Mouse (Mus musculus) spleen, adult 2 months (tissue): ENCODE results near the gene Ncaph. TPM values are rescaled to one million over a fixed set of nuclear protein-coding genes. Genes with fewer than 3 reads are reported as not detected.
A peak's percentile ranks its signal among the peaks of the same experiment; 100 is the strongest.
"Not testable (repeated sequence)": the region's sequence is repeated elsewhere in the genome, so short reads cannot be mapped to it uniquely, and the experiment has no call there.

Experiments used
- DNase-seq, 2 experiments: peaks; one replicate each; pipeline versions ENCODE4 v3.0.0 to v3.0.0-alpha.2; 2012 to 2021; ENCODE audit warnings: low spot score in 2 of 2, low read depth in 1 of 2
- H3K27ac ChIP-seq: fragments of 200-500 bp; 2 replicates; pipeline ENCODE4 v1.5.1; 2012; ENCODE audit warnings: low read length, inconsistent platforms; ENCODE audit not compliant: insufficient read depth
- H3K27me3 ChIP-seq: fragments of 200-500 bp; 2 replicates; pipeline ENCODE4 v1.6.1; 2012; ENCODE audit warnings: mild to moderate bottlenecking, moderate library complexity, low read length, inconsistent platforms; ENCODE audit not compliant: control insufficient read depth, insufficient read depth
- H3K36me3 ChIP-seq: fragments of 200-500 bp; 2 replicates; pipeline ENCODE4 v1.6.1; 2012; ENCODE audit warnings: mild to moderate bottlenecking, low read length, inconsistent platforms; ENCODE audit not compliant: control insufficient read depth, insufficient read depth
- H3K4me1 ChIP-seq: fragments of 200-500 bp; 2 replicates; pipeline ENCODE4 v1.6.1; 2011; ENCODE audit warnings: inconsistent platforms; ENCODE audit not compliant: control insufficient read depth, insufficient read depth, insufficient read length
- H3K4me3 ChIP-seq: fragments of 200-500 bp; 2 replicates; pipeline ENCODE4 v1.5.1; 2011; ENCODE audit warnings: mild to moderate bottlenecking, inconsistent platforms; ENCODE audit not compliant: insufficient read depth, insufficient read length; ENCODE audit errors: extremely low read depth
- CTCF ChIP-seq: fragments of 200-500 bp; IDR thresholded peaks from 2 replicates; pipeline ENCODE4 v1.5.1; 2011; ENCODE audit warnings: mild to moderate bottlenecking, inconsistent platforms; ENCODE audit not compliant: insufficient read depth, insufficient read length, insufficient replicate concordance; ENCODE audit errors: extremely low read depth
- POLR2A ChIP-seq: fragments of 200-500 bp; IDR thresholded peaks from 2 replicates; pipeline ENCODE4 v1.6.1; 2011; ENCODE audit warnings: low read depth, low read length, inconsistent platforms
- WGBS: fragments of 180-500 bp; shearing (Covaris S2); methylation state at CpG from one replicate; pipeline ENCODE4 v1.1.7; 2018; 5-methylcytosine and 5-hydroxymethylcytosine counted together
- polyA plus RNA-seq: library from polyadenylated mRNA; depleted of rRNA; stranded (reverse); fragments of >200 nt; gene quantifications from 2 replicates; pipeline ENCODE4 v1.2.3, GENCODE M21; 2012

Ncaph gene
- polyA plus RNA-seq, 1 experiment = 2.5 TPM

GRCm38 (mm10) chr2:127092000-127092399, 41.8 kb downstream of the Ncaph start:
- Histone ChIP-seq H3K4me3 (no peak overlapping the region), H3K36me3 (peaks cover 8% of the 10 kb centered on the region), H3K27ac (no peak overlapping the region), H3K4me1 (no peaks in the 10 kb centered on the region), H3K27me3 (no peaks in the 10 kb centered on the region)
- DNase-seq = no peak
- 91% methylated on average over 8 of the region's 8 CpGs for WGBS
- TF ChIP-seq POLR2A (no peak), CTCF (no peak)

GRCm38 (mm10) chr2:127090151-127090550, 43.6 kb downstream of the Ncaph start:
- H3K36me3 ChIP-seq, H3K4me1 ChIP-seq, H3K4me3 ChIP-seq, H3K27ac ChIP-seq, H3K27me3 ChIP-seq, DNase-seq: not testable (repeated sequence)

DNA sequence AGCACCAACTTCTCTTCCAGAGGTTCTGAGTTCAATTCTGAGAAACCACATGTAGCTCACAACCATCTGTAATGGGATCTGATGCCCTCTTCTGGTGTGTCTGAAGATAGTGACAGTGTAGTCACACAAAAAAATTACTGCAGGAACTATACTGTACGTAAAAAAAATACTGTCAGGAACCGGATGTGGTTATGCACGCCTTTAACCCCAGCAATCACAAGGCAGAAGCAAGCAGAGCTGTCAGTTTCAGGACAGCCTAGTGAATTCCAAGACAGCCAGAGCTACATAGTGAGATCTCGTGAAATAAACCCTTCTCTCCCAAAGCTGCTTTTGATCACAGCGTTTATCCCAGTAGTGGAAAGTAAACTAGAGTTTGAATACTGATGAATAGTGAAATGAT, 47.5 kb downstream of the Ncaph start:
- Histone ChIP-seq H3K4me3 (no peak overlapping the region), H3K27ac (no peak overlapping the region), H3K4me1 (peaks cover 5% of the 10 kb centered on the region; the same call in 1 of the 2 replicates), H3K27me3 (no peaks in the 10 kb centered on the region), H3K36me3 (peaks cover 2% of the 10 kb centered on the region; the same call in 1 of the 2 replicates)
- 31% methylated on average over 5 of the region's 5 CpGs for WGBS
- no peak for TF ChIP-seq POLR2A
- TF ChIP-seq CTCF = no peak
- peak in 1 of 2 experiments; percentile 19 for DNase-seq

- no peaks in the 10 kb centered on the region; the same call in 1 of the 2 replicates for H3K4me1 ChIP-seq
- 0 out of 2 replicates have a peak overlapping the region, but pooled peaks have one; percentile 0 for H3K27ac ChIP-seq
- no peaks in the 10 kb centered on the region for H3K27me3 ChIP-seq
- TF ChIP-seq POLR2A (no peak), CTCF (no peak)
- no peaks in the 10 kb centered on the region for H3K36me3 ChIP-seq
- no peak for DNase-seq
- no peak overlapping the region for H3K4me3 ChIP-seq
- WGBS = 86% methylated on average over 11 of the region's 11 CpGs
Observed at GRCm38 (mm10) chr2:127080591-127081218, 53.0 kb downstream of the Ncaph start.

DNA sequence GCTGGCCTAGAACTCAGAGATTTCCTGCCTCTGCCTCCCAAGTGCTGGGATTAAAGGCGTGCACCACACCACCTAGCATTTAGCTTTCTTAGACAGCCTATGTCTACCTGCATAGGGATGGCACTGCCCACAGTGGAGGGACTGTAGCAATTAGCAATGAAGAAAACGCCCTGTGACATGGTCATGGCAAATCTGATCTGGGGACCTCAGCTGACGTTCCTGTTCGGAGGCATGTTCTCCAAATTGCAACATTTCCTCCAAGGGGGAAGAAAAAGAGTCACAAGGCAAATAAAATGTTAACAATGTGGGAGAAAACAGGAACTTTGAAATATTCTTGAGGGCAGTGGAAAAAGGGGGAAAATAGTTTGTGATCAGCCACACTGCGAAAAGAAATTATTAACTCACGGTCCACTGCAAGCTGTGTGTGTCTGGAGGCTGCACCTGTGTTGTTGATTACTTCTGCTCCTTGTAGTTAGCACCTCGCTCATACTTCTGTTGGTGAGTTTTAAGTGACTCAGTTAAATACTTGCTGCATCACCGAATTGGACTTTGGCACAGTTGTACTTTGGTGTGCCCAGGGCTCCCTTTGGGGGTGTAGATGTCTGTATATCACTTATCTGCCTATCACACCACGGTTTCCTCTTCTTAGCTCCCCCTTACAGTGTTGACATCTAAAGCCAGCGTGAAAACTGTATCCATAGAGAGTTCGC, 53.7 kb downstream of the Ncaph start:
- no peak for DNase-seq
- no peak overlapping the region for H3K4me3 ChIP-seq
- peak overlapping the region; percentile 20; the same call in 1 of the 2 replicates for H3K27ac ChIP-seq
- 83% methylated on average over 11 of the region's 11 CpGs for whole genome bisulfite sequencing
- no peaks in the 10 kb centered on the region for H3K27me3 ChIP-seq
- no peaks in the 10 kb centered on the region for H3K36me3 ChIP-seq
- H3K4me1 ChIP-seq = no peaks in the 10 kb centered on the region; the same call in 1 of the 2 replicates
- no peak for TF ChIP-seq CTCF
- no peak for TF ChIP-seq POLR2A

GRCm38 (mm10) chr2:127079066-127079465, 54.7 kb downstream of the Ncaph start:
- not testable (repeated sequence) for H3K27ac ChIP-seq

DNA sequence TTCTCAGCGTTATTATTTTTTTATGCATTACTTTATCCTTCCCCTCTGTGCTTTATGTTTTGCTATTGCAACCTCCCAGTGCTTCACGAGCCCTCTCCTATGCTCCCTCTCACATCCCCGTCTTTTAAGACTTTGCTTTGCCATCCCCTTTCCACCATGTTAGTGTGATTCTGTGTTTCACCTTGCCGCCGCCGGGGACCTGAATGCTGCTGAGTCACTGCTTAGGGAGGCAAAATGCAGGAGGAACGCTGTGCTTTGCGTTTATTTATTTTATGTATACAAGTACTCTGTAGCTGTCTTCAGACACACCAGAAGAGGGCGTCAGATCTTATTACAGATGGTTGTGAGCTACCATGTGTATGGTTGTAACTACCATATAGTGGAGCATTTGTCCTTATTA, 56.1 kb downstream of the Ncaph start:
- Histone ChIP-seq H3K27me3 (no peaks in the 10 kb centered on the region), H3K4me3 (no peak overlapping the region), H3K36me3 (no peaks in the 10 kb centered on the region), H3K4me1 (no peaks in the 10 kb centered on the region; the same call in 1 of the 2 replicates), H3K27ac (no peak overlapping the region)
- no peak for TF ChIP-seq POLR2A
- TF ChIP-seq CTCF = no peak
- WGBS = 88% methylated on average over 9 of the region's 9 CpGs
- DNase-seq = no peak

More at GRCm38 (mm10) chr2:127079066-127079465, 54.7 kb downstream of the Ncaph start:
- H3K27me3 ChIP-seq, H3K36me3 ChIP-seq, H3K4me3 ChIP-seq, H3K4me1 ChIP-seq, DNase-seq: not testable (repeated sequence)
- WGBS = 56% methylated on average over 2 of the region's 2 CpGs
